Mouse (Mus musculus): ENCODE measurements around the gene Reg3d. TPM values are rescaled to one million over a fixed set of nuclear protein-coding genes. Genes with fewer than 3 reads are reported as not detected.
"Not testable (repeated sequence)": the region's sequence is repeated elsewhere in the genome, so short reads cannot be mapped to it uniquely, and the experiment has no call there.

Gene Reg3d
- total RNA-seq (2014; rRNA removed; ENCODE audit: low replicate concordance) (not detected in 2 replicates), polyA plus RNA-seq (2015; fragmentation: Nextera tagmentation; extraction: Ambion mirVana) (not detected in 2 replicates)

- 0 out of 2 replicates have a peak, but pooled peaks cover 2% of the 10 kb centered on the region for H3K9me3 ChIP-seq (replicated peaks; ENCODE audit: control insufficient read depth, low read length)
- DNase-seq (ENCODE audit: low spot score) (no peak), ATAC-seq (ENCODE audit: insufficient read depth, low read depth) (no peak)
- H3K4me3 ChIP-seq (ENCODE audit: low read depth, low read length), result no peak within 1 kb of the TSS
- H3K36me3 ChIP-seq (replicated peaks; ENCODE audit: control insufficient read depth, insufficient read depth, low read length), result no peaks in the 10 kb centered on the region
- H3K4me2 ChIP-seq (ENCODE audit: low read depth, low read length), result no peak within 1 kb of the TSS
- no peak within 1 kb of the TSS for H3K9ac ChIP-seq (replicated peaks; ENCODE audit: low read depth, low read length)
- no peak for TF ChIP-seq EP300 (IDR thresholded peaks at IDR 0.05; ENCODE audit: low read depth)
- no peak for TF ChIP-seq CTCF (IDR thresholded peaks at IDR 0.05; ENCODE audit: low read depth)
- 51% methylated on average over 2 of the region's 2 CpGs for WGBS
- H3K27ac ChIP-seq (ENCODE audit: low read depth), result no peak within 1 kb of the TSS
- H3K4me1 ChIP-seq (ENCODE audit: control insufficient read depth, insufficient read depth), result no peaks in the 10 kb centered on the region
- H3K27me3 ChIP-seq (ENCODE audit: control insufficient read depth, insufficient read depth, low read length), result no peaks in the 10 kb centered on the region
Measured at GRCm38 (mm10) chr6:78378765-78379164, at the start of gene Reg3d. TSS of gene Reg3d (minus strand) at chr6:78378865.

DNA sequence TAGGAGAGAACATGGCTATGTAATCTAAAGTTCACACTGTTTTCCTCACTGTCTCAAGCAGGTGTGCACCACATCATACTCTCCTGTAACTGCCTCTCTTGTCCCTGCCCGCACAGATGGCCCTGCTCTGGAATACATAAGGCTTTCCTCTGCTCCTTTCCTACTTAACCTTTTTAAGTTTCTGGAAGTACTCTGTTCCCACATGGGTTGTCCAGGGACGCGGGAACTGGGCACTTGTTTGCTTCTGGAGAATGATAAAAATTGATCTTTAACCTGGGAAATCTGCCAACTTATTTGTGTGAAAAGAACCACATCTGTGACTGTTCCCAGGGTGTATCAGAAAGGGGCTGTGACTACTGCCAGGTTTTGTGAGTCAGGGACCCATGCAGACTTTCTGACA lies 46.8 kb upstream of the Reg3d start:
- Histone ChIP-seq H3K9ac (replicated peaks; ENCODE audit: low read depth, low read length) (no peak overlapping the region), H3K27me3 (ENCODE audit: control insufficient read depth, insufficient read depth, low read length) (no peaks in the 10 kb centered on the region), H3K27ac (ENCODE audit: low read depth) (no peak overlapping the region), H3K4me1 (ENCODE audit: control insufficient read depth, insufficient read depth) (no peaks in the 10 kb centered on the region), H3K4me3 (ENCODE audit: low read depth, low read length) (no peak overlapping the region), H3K4me2 (ENCODE audit: low read depth, low read length) (no peak overlapping the region), H3K36me3 (replicated peaks; ENCODE audit: control insufficient read depth, insufficient read depth, low read length) (no peaks in the 10 kb centered on the region), H3K9me3 (replicated peaks; ENCODE audit: control insufficient read depth, low read length) (0 out of 2 replicates have a peak, but pooled peaks cover 3% of the 10 kb centered on the region)
- 59% methylated on average over 3 of the region's 3 CpGs for WGBS
- no peak for TF ChIP-seq CTCF (IDR thresholded peaks at IDR 0.05; ENCODE audit: low read depth)
- TF ChIP-seq EP300 (IDR thresholded peaks at IDR 0.05; ENCODE audit: low read depth), result no peak
- no peak for DNase-seq (ENCODE audit: low spot score)
- no peak for ATAC-seq (ENCODE audit: insufficient read depth, low read depth)

DNA sequence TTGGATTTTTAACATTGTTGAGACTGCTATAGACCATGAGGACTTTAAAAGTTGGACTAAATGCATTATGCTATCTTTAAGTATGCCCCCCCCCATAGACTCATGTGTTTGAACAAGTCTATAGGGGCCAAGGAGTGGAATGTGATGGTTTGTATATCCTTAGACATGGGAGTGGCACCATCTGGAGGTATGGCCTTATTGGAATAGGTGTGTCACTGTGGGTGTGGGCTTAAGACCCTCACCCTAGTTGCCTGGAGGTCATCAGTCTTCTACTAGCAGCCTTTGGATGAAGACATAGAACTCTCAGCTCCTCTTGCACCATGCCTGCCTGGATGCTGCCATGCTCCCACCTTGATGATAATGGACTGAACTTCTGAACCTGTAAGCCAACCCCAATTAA lies 43.7 kb upstream of the Reg3d start, which contains the start of gene Reg1:
Reg1 (plus strand) TSS at position 301 of the 400 bp plus-strand sequence.
- not testable (repeated sequence) for H3K4me2 ChIP-seq (ENCODE audit: low read depth, low read length); DNase-seq (ENCODE audit: low spot score); H3K36me3 ChIP-seq (replicated peaks; ENCODE audit: control insufficient read depth, insufficient read depth, low read length); H3K4me3 ChIP-seq (ENCODE audit: low read depth, low read length); H3K9ac ChIP-seq (replicated peaks; ENCODE audit: low read depth, low read length); H3K4me1 ChIP-seq (ENCODE audit: control insufficient read depth, insufficient read depth); H3K9me3 ChIP-seq (replicated peaks; ENCODE audit: control insufficient read depth, low read length); H3K27me3 ChIP-seq (ENCODE audit: control insufficient read depth, insufficient read depth, low read length); H3K27ac ChIP-seq (ENCODE audit: low read depth); ATAC-seq (ENCODE audit: insufficient read depth, low read depth)

GRCm38 (mm10) chr6:78395323-78395722 lies 16.7 kb upstream of the Reg3d start, which contains the start of gene Reg2:
TSS of gene Reg2 (plus strand) at chr6:78395623.
- ATAC-seq (ENCODE audit: insufficient read depth, low read depth); H3K4me2 ChIP-seq (ENCODE audit: low read depth, low read length); H3K36me3 ChIP-seq (replicated peaks; ENCODE audit: control insufficient read depth, insufficient read depth, low read length); H3K27ac ChIP-seq (ENCODE audit: low read depth); H3K9me3 ChIP-seq (replicated peaks; ENCODE audit: control insufficient read depth, low read length); H3K27me3 ChIP-seq (ENCODE audit: control insufficient read depth, insufficient read depth, low read length); H3K9ac ChIP-seq (replicated peaks; ENCODE audit: low read depth, low read length); H3K4me3 ChIP-seq (ENCODE audit: low read depth, low read length); H3K4me1 ChIP-seq (ENCODE audit: control insufficient read depth, insufficient read depth); DNase-seq (ENCODE audit: low spot score): not testable (repeated sequence)
- WGBS, result 87% methylated on average over 4 of the region's 17 CpGs

GRCm38 (mm10) chr6:78385609-78386008 lies 6.9 kb upstream of the Reg3d start:
- H3K36me3 ChIP-seq (replicated peaks; ENCODE audit: control insufficient read depth, insufficient read depth, low read length), result no peaks in the 10 kb centered on the region
- no peak for DNase-seq (ENCODE audit: low spot score)
- H3K9me3 ChIP-seq (replicated peaks; ENCODE audit: control insufficient read depth, low read length), result no peaks in the 10 kb centered on the region
- H3K27me3 ChIP-seq (ENCODE audit: control insufficient read depth, insufficient read depth, low read length), result no peaks in the 10 kb centered on the region
- H3K27ac ChIP-seq (ENCODE audit: low read depth), result no peak overlapping the region
- WGBS, result 65% methylated on average over 3 of the region's 3 CpGs
- no peaks in the 10 kb centered on the region for H3K4me1 ChIP-seq (ENCODE audit: control insufficient read depth, insufficient read depth)
- H3K9ac ChIP-seq (replicated peaks; ENCODE audit: low read depth, low read length), result no peak overlapping the region
- no peak overlapping the region for H3K4me3 ChIP-seq (ENCODE audit: low read depth, low read length)
- no peak for ATAC-seq (ENCODE audit: insufficient read depth, low read depth)
- no peak overlapping the region for H3K4me2 ChIP-seq (ENCODE audit: low read depth, low read length)
- no peak for TF ChIP-seq CTCF (IDR thresholded peaks at IDR 0.05; ENCODE audit: low read depth)
- TF ChIP-seq EP300 (IDR thresholded peaks at IDR 0.05; ENCODE audit: low read depth), result no peak

GRCm38 (mm10) chr6:78380409-78380808 lies 1.7 kb upstream of the Reg3d start, which contains the start of gene Reg3a:
TSS of gene Reg3a (plus strand) at chr6:78380709.
- no peak within 1 kb of the TSS for H3K4me2 ChIP-seq (ENCODE audit: low read depth, low read length)
- H3K27me3 ChIP-seq (ENCODE audit: control insufficient read depth, insufficient read depth, low read length), result no peaks in the 10 kb centered on the region
- TF ChIP-seq EP300 (IDR thresholded peaks at IDR 0.05; ENCODE audit: low read depth), result no peak
- no peak for TF ChIP-seq CTCF (IDR thresholded peaks at IDR 0.05; ENCODE audit: low read depth)
- ATAC-seq (ENCODE audit: insufficient read depth, low read depth) (no peak), DNase-seq (ENCODE audit: low spot score) (no peak)
- 0 out of 2 replicates have a peak, but pooled peaks cover 2% of the 10 kb centered on the region for H3K9me3 ChIP-seq (replicated peaks; ENCODE audit: control insufficient read depth, low read length)
- no peaks in the 10 kb centered on the region for H3K4me1 ChIP-seq (ENCODE audit: control insufficient read depth, insufficient read depth)
- no peaks in the 10 kb centered on the region for H3K36me3 ChIP-seq (replicated peaks; ENCODE audit: control insufficient read depth, insufficient read depth, low read length)
- no peak within 1 kb of the TSS for H3K27ac ChIP-seq (ENCODE audit: low read depth)
- H3K9ac ChIP-seq (replicated peaks; ENCODE audit: low read depth, low read length), result no peak within 1 kb of the TSS
- H3K4me3 ChIP-seq (ENCODE audit: low read depth, low read length), result no peak within 1 kb of the TSS
